Mouse (Mus musculus) liver, adult 10 weeks (tissue): ENCODE results near the gene Smim6. TPM values are rescaled to one million over a fixed set of nuclear protein-coding genes. Genes with fewer than 3 reads are reported as not detected.

Experiments
- polyA plus RNA-seq: library from polyadenylated mRNA; stranded (reverse); fragments of 350-450 nt; fragmentation: Illumina TruSeq; extraction: RNeasy Lipid Tissue Mini Kit (QIAGEN cat#74804); gene quantifications from one replicate; pipeline ENCODE4 v1.2.3, GENCODE M21; 2014; ENCODE audit warnings: low read depth, low replicate concordance

The Smim6 gene
- 0.42 TPM for polyA plus RNA-seq

GRCm38 (mm10) chr11:115911632-115912376 is at the start of gene Smim6:
Gene Smim6, plus strand, starts transcription at chr11:115912017.

GRCm38 (mm10) chr11:115899486-115900266 is 12.1 kb upstream of the Smim6 start, which contains the start of gene Smim5:
Gene Smim5, plus strand, starts transcription at chr11:115899966.

GRCm38 (mm10) chr11:115933108-115933746 is 21.4 kb downstream of the Smim6 start, which contains the start of the genes Sap30bp and Recql5:
Gene Sap30bp, plus strand, starts transcription at chr11:115933282.
Gene Recql5, minus strand, starts transcription at chr11:115933477.

Other genes with a start within 250 kb of the Smim6 start
- gene Grb2, start 203.4 kb upstream of the Smim6 start, polyA plus RNA-seq, result 36.1 TPM
- 1.7 TPM for gene Tmem94, start 146.6 kb upstream of the Smim6 start, polyA plus RNA-seq
- gene Caskin2, start 98.4 kb upstream of the Smim6 start, polyA plus RNA-seq, result 0.26 TPM
- gene Tsen54, start 97.3 kb upstream of the Smim6 start, polyA plus RNA-seq, result 1.5 TPM
- 1.5 TPM for gene Llgl2, start 88.0 kb upstream of the Smim6 start, polyA plus RNA-seq
- not detected for gene Myo15b, start 53.6 kb upstream of the Smim6 start, polyA plus RNA-seq
- not detected for gene Smim5, start 12.1 kb upstream of the Smim6 start, polyA plus RNA-seq
- 6.3 TPM for gene Sap30bp, start 21.3 kb downstream of the Smim6 start, polyA plus RNA-seq
- gene Recql5, start 21.5 kb downstream of the Smim6 start, polyA plus RNA-seq, result 1.2 TPM
- not detected for gene Itgb4, start 62.7 kb downstream of the Smim6 start, polyA plus RNA-seq
- 0.66 TPM for gene Galk1, start 100.7 kb downstream of the Smim6 start, polyA plus RNA-seq
- gene H3f3b, start 115.9 kb downstream of the Smim6 start, polyA plus RNA-seq, result 281 TPM
- gene Unk, start 118.3 kb downstream of the Smim6 start, polyA plus RNA-seq, result 0.69 TPM
- gene Unc13d, start 165.9 kb downstream of the Smim6 start, polyA plus RNA-seq, result not detected
- 15.7 TPM for gene Wbp2, start 175.0 kb downstream of the Smim6 start, polyA plus RNA-seq
- gene Trim47, start 215.2 kb downstream of the Smim6 start, polyA plus RNA-seq, result 0.34 TPM
- gene Trim65, start 219.1 kb downstream of the Smim6 start, polyA plus RNA-seq, result 4.6 TPM
- gene Mrpl38, start 226.9 kb downstream of the Smim6 start, polyA plus RNA-seq, result 3.9 TPM